Mouse (Mus musculus) frontal cortex, postnatal 25 days (tissue): ENCODE results near the gene Kcng3.

Experiments used
- DNase-seq, 2 experiments: peaks; one replicate each; pipeline ENCODE4 v3.0.0; 2022; ENCODE audit warnings: low spot score in 2 of 2

The Kcng3 gene

DNA sequence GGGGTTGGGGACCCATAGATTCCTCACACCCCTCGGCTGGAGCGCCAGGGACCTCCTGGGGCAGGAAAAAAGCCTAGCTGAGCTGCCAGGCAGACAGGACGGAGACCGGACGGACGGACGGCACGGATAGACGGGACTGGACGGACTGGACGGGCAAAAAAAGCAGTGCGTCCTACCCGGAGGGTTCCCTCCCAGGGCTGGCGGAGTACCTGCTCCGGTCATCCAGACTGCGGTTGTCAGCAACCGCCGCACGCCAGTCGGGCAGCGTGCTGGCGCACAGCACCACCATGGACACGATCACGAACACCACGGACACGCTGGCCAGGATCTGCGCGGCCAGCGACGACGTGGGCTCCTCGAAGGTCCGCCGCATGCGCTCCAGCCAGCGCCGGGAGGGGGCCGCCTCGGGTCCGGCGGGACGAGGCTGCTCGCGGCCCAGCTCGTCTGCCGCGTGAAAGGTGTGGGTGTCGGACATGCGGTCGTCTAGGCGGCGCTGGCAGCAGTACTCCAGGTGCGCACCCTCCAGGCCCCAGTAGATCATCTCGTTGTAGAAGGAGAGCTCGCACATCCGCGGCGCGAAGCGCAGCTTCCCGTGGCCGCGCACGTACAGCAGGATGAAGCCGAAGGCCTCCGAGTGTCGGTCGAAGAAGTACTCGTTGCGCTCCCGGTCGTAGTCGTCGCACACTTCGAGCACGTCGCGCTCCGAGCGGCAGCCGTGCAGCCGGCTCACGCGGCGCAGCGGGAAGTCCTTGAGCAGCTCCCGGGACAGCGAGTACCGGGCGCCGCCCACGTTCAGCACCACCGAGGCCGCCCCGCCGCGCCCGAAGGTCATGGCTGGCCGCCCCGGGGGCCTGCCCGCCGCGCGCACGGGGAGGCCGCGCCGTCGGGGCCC, 662 bp downstream of the Kcng3 start:
- DNase-seq: no peak

DNA sequence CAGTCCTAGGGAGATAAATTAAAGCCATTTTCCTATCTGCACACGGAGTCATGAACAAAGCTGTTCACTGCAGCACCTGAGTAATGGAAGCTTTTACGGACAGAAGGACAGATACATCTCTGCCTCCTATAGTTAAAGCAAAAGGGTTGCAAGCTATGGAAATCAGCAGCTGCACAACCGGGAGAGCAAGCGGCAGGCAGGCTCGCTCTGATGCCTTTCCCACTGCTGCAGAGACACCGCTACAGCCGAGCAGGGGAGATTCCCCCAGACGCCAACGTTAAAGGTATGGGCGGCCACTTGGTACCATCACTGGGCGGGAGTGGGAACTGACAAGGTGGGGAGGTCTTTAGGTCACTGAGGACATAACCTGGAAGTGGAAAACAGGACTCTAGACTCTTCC, 17.8 kb downstream of the Kcng3 start:
- DNase-seq: no peak

DNA sequence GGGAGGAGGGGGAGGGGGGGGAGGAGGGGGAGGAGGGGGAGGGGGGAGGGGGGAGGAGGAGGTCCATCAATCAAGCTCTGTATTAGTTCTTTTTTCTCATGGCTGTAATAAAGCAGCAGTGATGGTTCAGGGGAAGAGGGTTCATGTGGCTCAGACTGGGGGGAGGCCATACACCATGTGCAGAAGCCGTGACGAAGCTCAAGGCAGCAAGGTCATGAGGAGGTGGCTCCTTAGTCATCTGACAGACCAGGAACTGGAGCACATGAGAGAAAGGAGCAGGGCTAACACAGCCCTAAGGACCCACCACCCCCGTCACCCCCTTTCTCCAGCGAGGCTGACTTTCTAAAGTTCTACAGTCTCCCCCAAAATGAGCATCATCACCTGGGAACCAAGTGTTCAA, 22.2 kb downstream of the Kcng3 start:
- no peak for DNase-seq

DNA sequence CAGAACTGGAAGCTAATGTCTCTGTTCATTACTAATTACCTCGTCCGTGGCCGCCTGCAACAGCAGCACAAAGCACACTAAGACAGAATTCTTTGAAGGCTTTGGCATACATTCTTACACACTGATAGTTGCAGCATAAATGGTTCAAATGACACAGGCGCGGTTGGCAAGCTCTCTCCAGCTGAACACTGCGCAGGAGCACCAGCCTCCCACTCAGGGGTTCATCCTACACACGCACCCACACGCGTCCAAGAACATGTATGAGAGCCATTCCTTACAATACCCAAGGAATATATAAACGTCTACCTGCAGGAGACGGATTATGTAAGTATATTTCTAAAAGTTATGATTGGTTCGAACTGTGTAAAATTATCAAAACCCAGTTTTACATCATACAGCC, 30.7 kb downstream of the Kcng3 start:
- no peak for DNase-seq

DNA sequence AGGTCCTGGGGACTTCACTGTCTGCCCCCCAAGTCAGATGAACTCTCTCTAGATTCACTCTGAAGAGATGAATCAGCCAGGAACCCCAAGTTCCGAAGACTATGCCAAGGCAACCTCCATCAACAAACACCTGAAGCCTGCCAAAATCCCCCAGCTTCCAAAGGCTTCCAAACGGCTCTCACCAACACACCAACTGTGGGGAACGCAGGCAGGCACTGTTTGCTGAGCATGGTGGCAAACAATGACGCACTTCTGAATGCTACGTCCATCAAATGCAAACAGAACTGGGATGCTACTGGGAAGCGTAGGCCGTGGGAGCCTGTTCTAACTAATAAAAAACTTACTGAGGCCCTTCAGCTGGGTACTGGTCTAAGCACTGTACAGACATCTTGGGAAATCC, 35.7 kb downstream of the Kcng3 start:
- no peak for DNase-seq

DNA sequence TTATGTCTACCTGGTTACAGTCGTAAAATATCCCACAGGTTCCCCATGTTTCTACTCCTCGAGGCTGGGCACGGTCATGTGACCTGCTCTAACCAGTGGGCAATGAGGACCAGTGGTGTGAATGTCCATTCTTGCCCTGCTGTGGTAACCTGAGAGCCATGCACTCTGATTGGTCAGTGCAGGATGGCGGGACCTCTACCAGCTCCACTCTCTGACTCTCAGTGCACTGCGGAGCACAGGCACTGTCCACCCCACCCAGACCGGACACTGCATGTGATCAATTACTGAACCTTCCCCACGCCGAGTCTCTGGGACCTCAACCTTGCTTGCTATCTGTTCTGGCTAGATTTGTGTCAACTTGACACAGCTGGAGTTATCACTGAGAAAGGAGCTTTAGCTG, 37.2 kb downstream of the Kcng3 start:
- no peak for DNase-seq

DNA sequence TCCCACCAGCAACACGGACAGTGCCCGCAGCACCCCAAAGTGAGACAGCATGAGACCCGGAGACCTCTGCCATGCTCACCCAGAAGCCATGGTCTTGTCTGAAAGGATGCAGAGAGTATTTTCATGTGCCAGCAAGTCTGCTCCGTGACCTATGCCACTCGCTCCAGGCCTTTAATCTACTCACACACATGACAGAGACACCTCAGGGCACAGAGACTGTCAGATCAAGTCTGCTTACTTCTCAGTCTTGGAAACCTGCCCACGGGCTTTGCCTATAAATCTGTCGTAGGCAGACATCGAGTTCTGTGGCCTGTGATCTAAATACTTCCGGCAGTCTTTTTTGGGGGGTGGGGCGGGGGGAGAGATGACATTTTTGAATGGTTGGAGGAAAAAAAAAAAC, 38.3 kb downstream of the Kcng3 start:
- DNase-seq: no peak

DNA sequence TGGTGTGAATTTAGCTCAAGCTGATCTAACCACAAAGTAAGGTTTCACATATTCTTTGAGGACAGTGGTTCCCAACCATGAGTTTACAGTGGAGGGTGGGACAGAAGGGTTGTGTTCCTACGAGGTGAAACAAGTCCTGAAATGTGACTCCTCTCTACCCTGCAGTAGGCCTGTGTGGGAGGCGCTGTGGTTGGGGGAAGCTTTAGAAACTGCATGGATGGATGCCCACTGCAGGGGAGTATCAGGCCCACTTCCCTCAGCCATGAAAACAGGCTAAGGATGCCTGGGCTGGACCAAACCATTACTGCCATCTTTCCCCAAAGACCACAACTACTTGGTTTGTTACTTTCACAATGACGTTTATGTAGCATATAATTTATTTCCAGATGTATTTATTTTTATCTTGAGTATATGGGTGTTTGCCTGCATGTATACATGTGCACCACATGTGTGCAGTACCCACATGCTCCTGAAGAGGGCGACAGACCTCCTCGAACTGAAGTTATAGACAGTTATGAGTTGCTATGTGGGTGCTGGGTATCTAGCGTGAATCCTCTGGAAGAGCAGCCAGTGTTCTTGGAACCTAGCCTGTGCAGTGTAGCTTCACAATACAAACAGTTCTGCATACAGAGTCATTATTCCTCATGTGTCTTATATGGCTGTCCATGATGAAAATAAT, 42.9 kb downstream of the Kcng3 start:
- no peak for DNase-seq

DNA sequence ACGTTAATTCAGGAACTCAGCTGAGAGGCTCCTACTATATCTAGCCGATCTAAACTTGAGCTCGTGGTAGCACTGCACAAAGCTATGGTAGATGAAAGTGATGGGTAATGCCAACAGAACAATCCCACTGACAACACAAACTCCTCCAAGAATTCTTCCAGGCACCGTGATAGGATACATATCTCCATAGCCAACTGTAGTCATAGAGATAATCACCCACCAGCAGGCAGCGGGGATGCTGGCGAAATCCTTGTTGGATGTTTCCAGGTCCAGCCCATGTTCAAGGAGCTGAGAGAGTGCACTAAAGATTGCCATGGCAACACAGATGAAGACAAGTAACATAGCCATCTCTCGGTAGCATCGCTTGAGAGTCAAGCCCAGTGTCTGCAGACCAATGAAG, 44.0 kb downstream of the Kcng3 start:
- peak in 1 of 2 experiments; percentile 28 for DNase-seq

DNA sequence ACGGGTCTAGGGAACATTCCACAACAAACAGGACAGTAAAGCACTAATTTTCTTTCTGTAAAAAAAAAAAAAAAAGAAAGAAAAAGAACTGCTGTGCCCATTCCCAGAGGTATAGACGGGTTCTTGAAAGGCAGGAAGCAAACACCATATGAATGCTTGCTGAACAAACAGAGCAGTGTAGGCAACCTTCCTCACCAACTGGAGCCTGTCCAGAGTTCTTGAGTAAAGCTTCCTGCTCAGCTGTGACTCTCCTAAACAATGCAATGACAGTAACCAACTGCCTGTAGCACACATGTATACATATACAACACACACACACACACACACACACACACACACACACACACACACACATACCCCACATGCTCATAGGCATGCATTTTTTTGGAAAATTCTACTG, 49.1 kb downstream of the Kcng3 start:
- no peak for DNase-seq

DNA sequence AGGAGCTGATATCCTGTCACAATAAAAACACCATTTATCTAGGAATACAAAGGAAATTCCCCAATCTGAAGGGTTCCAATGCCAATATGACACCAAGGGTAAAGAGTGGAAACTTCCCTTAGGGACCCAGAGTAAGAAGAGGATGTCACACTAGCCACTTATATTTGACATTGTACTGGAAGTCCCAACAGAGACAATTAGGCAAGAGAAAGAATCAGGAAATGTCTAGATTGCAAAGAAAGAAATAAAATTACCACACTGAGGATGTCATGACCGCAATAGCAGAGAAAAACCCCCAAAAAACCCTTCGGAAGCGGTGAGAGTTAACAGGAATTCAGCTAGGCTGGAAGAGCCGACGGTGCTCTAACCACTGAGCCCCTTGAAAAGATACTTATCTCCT, 51.0 kb downstream of the Kcng3 start:
- DNase-seq: no peak

DNA sequence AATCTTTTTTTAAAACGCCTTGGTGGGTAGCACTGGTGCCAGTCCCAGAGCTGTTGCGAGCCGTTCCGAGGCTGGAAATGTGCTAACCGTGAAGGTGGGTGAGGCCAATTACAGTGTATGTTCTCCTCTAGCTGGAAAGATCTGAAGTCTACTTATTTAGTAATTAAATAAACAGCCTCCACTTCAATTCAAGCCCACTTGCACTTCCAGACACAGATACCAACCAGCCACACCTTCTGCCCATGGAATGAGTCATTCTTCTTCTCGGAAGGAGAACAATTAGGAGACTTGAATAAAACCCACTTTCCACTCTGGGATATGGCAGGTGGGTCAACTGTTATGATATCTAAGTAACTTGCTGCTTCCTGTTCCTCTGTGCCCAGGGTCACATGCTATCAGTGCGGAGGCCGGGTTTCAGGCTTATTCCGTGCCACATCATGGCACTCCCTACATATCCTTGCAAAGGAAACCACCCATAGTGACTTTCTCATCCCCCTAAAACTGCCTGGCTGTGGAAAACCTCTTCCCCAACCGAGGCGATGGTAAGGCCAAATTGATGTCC, 54.8 kb downstream of the Kcng3 start:
- DNase-seq: no peak

DNA sequence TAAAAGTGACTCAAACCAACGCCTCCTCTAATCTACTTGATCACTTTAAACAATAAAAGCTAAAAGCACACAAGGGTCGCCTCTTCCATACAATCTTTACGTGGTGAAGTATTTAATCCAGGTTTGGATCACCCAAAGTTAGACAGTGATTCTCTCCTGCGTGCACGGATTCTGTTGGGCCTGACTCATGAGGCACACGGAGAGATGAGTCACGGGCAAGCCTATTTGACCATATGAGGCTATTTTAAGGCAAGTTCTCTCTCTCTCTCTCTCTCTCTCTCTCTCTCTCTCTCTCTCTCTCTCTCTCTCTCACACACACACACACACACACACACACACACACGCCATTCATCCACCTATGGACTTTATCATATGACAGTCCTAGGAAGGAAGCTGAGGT, 57.1 kb downstream of the Kcng3 start:
- no peak for DNase-seq

DNA sequence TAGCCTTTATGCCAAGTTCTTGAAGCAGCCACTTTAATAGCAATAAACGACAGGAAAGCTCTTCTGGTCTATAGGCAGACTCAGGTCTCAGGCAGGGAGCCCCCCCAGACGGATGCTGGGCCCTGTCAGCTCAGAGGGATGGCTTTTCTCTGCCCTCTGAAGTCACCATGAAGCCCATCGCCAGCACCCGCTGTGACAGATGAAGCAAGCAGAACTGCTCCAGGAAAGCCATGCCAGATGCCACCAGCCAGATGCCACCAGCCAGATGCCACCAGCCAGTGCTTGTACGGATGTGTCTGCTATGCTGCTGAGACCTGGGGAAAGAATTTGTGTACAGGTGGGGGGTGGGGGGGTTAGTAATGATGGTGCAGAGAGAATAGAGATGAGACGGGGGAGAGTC, 58.6 kb downstream of the Kcng3 start:
- DNase-seq: no peak

DNA sequence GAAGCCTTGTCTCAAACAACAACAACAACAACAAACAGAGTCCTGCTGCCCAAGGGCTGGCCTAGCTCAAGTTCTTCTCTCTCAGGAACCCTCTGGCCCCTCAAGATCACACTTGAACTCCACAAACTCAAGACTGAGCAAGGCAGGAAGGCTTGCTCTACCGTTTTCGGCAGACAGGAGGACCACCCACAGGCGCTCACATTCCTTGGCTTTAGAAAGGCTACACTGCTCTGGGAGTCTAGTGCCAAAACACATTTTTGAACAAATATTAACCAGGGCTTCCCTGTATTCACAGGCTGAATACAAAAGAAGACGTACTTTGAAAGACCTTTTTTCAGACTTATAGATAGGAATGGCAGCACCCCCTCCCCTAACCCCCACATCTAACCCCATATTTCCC, 59.3 kb downstream of the Kcng3 start:
- no peak for DNase-seq

DNA sequence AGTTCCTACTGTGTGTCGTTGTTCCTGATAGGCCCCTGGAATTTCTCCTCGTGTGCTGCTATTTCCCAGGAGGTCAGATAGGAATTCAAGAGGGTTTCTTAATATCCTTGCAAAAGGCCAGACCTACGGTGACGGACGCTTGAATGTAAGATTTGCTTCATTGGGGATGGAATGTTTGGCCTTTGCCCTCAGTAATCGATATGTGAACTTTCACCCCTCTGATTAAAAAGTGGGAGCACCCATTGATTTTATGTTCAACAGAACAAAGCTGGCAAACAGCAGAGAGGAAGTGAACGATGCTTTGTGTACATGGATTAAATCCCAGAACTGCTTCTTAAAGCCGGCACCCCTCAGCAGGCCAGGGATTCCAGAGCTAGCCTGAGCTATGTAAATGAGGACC, 64.3 kb downstream of the Kcng3 start:
- no peak for DNase-seq

DNA sequence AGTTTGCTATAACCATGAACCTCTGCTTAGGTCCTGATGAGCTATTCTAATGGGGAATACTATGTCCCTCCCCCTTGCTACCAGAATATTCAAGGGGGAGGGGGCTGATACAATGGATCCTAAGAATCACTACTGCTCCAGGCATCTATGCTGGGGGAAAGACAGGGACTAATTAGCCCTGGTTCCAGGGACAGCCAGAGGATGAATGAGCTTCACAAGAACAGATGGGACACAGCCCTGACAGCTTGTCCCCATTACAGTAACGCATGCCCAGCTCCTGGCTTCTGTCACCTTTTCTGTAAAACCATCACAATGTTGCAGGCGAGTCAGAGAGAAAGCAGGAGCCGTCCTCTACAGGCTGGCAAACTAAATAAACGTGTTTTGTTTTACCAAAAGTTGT, 66.2 kb downstream of the Kcng3 start:
- no peak for DNase-seq

DNA sequence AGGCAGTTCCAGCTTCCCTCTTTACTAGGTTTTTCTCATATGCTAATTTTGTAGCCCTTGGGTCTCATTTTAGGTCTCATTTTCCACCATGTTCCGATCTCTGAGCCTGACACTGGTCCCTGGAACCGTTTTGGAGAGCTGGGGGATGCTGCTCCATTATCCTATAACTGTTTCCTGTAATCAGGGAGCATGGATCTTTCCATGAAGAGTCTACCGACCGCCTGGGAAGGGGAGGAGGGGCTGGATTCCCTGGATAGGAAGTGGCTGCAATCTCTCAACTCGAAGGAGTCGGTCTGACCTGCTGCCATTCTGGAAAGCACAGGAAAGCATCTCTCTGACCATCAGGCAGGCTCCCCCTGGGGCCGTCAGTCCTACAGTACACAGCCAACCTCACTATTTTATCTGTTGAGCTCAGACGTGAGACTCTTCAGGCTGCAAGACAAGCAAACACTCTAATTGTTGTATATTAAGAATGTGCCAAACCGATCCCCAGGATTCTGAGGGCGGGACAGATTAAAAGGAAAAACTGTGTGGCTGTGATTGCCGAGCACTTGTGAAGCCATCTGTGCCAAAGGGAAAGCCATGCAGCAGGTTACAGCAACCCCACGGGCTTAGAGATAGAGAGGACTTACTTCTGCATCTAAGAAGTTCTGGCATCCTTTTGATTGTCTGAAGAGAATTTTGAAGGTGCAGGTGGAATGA, 67.4 kb downstream of the Kcng3 start:
- no peak for DNase-seq

DNA sequence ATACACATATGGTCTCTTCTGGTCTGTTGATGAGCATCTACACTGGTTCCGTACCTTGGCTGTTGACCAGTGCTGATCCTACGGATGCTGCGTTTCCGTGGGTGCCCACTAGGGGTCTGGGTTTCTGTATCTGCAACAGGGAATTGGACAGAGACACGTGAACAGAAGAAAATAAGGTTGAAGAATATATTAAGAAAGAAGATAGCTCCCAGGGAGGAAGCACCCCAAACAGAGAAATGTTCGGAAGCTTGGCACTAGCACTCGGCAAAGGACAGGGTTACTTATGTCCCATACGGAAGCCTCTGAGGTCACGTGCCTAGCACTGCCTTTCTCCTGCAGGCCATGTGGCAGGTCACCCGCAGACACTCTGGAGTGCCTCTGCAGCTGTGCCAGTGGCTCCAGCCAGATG, 68.0 kb downstream of the Kcng3 start:
- no peak for DNase-seq

DNA sequence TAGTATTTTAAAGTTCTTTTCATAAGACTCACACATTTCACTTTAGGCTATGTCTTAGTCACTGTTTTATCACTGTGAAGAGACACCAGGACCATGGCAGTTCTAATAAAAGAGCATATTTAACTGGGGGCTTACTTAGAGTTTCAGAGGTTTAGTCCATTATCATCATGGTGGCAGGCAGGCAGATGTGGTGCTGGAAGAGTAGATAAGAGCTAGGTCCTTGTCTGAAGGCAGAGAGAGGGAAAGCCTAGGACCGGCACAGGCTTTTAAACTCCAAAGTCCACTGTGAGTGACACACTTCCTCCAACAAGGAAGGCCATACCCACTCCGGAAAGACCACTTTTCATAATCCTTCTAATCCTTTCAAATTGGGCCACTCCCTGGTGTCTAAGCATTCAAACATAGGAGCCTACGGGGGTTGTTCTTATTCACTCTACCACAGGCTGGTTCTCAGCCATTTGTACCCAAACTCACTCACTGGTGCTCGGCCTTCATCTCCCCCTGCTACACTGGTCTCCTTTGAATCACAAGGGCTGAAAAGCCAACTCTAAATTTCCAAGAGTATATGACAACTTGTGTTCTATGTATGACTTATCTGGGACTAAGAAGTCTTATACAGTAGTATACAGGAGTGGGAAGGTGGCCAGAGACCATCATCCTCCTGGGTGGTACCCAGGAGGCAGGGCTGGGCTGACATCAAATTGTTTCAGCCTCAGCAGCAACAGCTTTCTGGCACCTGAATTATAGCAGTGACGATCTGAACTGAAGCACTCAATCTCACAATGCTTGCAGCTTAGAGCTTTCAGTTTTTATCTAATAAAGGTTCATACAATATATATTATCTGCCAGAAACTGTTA, 69.3 kb downstream of the Kcng3 start:
- DNase-seq: no peak

DNA sequence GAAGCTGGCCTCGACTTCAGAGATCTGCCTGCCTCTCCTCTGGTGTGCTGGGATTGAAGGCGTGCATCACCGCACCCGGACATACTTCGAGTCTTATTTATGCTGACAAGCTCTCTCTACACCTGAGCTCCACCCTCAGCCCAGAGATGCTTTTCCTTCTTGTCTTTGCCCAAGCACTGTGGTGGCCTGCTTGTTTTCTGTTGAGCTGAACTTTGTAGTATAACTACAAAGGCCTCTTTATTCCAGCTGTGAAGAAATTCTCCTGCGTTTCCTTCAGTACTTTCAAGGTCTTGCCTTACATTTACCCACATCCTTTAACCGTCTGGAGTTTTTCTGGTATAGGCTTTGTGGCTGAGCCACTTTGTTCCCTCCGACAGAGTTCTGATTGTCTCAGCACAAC, 72.6 kb downstream of the Kcng3 start:
- no peak for DNase-seq

DNA sequence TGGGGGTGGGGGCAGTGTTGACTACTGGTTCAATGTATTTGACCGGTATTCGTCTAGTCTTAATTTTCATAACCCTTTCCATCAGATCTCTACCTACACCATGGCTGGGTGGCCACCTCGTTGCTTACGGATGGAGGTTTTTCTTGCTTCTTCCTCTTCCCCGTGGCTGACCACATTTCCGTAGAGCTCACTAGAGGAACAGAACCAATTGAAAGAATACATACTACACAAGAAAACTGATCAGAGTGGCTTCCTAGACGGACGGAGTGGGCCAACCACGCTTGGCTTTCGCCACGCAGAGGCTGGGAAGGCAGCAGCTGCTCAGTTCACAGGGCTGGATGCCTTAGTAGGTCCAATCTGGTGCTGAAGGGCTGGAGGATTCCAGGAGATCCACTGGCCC, 75.9 kb downstream of the Kcng3 start:
- DNase-seq: no peak
